Mouse (Mus musculus): Measurements from ENCODE around the gene Slc26a3. TPM values are rescaled to one million over a fixed set of nuclear protein-coding genes. Genes with fewer than 3 reads are reported as not detected.

The Slc26a3 gene
- total and polyA plus RNA-seq, 3 experiments: 0.07 TPM; not detected in 2

GRCm38 (mm10) chr12:31377241-31377640, 13.4 kb upstream of the Slc26a3 start:
- H3K36me3 ChIP-seq (ENCODE audit: control insufficient read depth in 1 of 2, insufficient read depth in 2 of 2, low read length in 2 of 2): peaks cover 0 to 7% of the 10 kb centered on the region in 2 experiments; a peak in 2 of 4 replicates
- 0 out of 4 replicates have a peak, but pooled peaks cover 0 to 2% of the 10 kb centered on the region in 2 experiments for H3K4me1 ChIP-seq (ENCODE audit: control insufficient read depth in 1 of 2, insufficient read depth in 2 of 2, low read length in 2 of 2)
- no peak for DNase-seq (ENCODE audit: low read depth, low spot score)
- H3K9me3 ChIP-seq (replicated peaks; ENCODE audit: insufficient read depth, low read length): no peaks in the 10 kb centered on the region
- H3K79me2 ChIP-seq (ENCODE audit: control insufficient read depth, insufficient read depth, low read length, poor library complexity): no peaks in the 10 kb centered on the region
- no peak overlapping the region for H3K9ac ChIP-seq (ENCODE audit: control insufficient read depth, low read depth, low read length, poor library complexity, severe bottlenecking)
- no peak overlapping the region for H3K27ac ChIP-seq (ENCODE audit: control insufficient read depth, low read depth, low read length)
- no peak overlapping the region for H3K4me3 ChIP-seq (ENCODE audit: control insufficient read depth in 1 of 2, insufficient read depth in 1 of 2, low read depth in 2 of 2, low read length in 2 of 2)
- no peak for TF ChIP-seq TCF12 (IDR thresholded peaks at IDR 0.05; ENCODE audit: low read depth, low read length)
- no peak for TF ChIP-seq NELFE (IDR thresholded peaks at IDR 0.05; ENCODE audit: low read depth, low read length)
- no peak for TF ChIP-seq RCOR1 (IDR thresholded peaks at IDR 0.05; ENCODE audit: low read depth, low read length)
- TF ChIP-seq ZC3H11A (IDR thresholded peaks at IDR 0.05; ENCODE audit: low read depth, low read length): no peak
- TF ChIP-seq SIN3A (IDR thresholded peaks at IDR 0.05; ENCODE audit: low read length): no peak
- no peak for TF ChIP-seq MXI1 (IDR thresholded peaks at IDR 0.05; ENCODE audit: low read depth, low read length)
- no peak for TF ChIP-seq TBP (IDR thresholded peaks at IDR 0.05; ENCODE audit: low read depth, low read length)
- no peak for TF ChIP-seq RAD21 (IDR thresholded peaks at IDR 0.05; ENCODE audit: low read depth, low read length)
- TF ChIP-seq HCFC1 (IDR thresholded peaks at IDR 0.05; ENCODE audit: low read depth, low read length): no peak
- no peak for TF ChIP-seq POLR2AphosphoS5 (IDR thresholded peaks at IDR 0.05; ENCODE audit: borderline replicate concordance, low read depth, low read length)
- no peak for TF ChIP-seq USF1 (IDR thresholded peaks at IDR 0.05; ENCODE audit: low read depth, low read length)
- no peak for TF ChIP-seq ZMIZ1 (IDR thresholded peaks at IDR 0.05; ENCODE audit: low read depth, low read length)
- TF ChIP-seq ZKSCAN1 (IDR thresholded peaks at IDR 0.05; ENCODE audit: low read depth, low read length): no peak
- TF ChIP-seq UBTF (IDR thresholded peaks at IDR 0.05; ENCODE audit: borderline replicate concordance, insufficient read depth, low read depth, low read length): no peak
- TF ChIP-seq MAX (IDR thresholded peaks at IDR 0.05; ENCODE audit: low read length): no peak
- TF ChIP-seq MYC (IDR thresholded peaks at IDR 0.05; ENCODE audit: low read depth, low read length): no peak
- peaks cover 0 to 2% of the 10 kb centered on the region in 2 experiments; a peak in 1 of 4 replicates for H3K27me3 ChIP-seq (ENCODE audit: control insufficient read depth in 1 of 2, insufficient read depth in 2 of 2, low read length in 2 of 2)

- TF ChIP-seq POLR2AphosphoS2 (IDR thresholded peaks at IDR 0.05; ENCODE audit: low read length): no peak
- TF ChIP-seq ELF1 (IDR thresholded peaks at IDR 0.05; ENCODE audit: low read depth, low read length): no peak
- TF ChIP-seq ZMIZ1 (IDR thresholded peaks at IDR 0.05; ENCODE audit: low read depth, low read length): no peak
- no peak for TF ChIP-seq CTCF (IDR thresholded peaks at IDR 0.05 in 2 of 3, conservative IDR thresholded peaks at IDR 0.05 in 1 of 3; ENCODE audit: control insufficient read depth in 1 of 3, insufficient read depth in 1 of 3, low read depth in 2 of 3, low read length in 3 of 3, poor library complexity in 1 of 3, severe bottlenecking in 1 of 3)
- TF ChIP-seq NELFE (IDR thresholded peaks at IDR 0.05; ENCODE audit: low read depth, low read length): no peak
- no peak for TF ChIP-seq SMC3 (IDR thresholded peaks at IDR 0.05; ENCODE audit: low read depth, low read length)
- no peak for TF ChIP-seq MAX (IDR thresholded peaks at IDR 0.05; ENCODE audit: low read length)
- no peak for TF ChIP-seq RCOR1 (IDR thresholded peaks at IDR 0.05; ENCODE audit: low read depth, low read length)
- no peak for TF ChIP-seq GABPA (IDR thresholded peaks at IDR 0.05; ENCODE audit: low read depth, low read length)
- TF ChIP-seq USF1 (IDR thresholded peaks at IDR 0.05; ENCODE audit: low read depth, low read length): no peak
- TF ChIP-seq SIN3A (IDR thresholded peaks at IDR 0.05; ENCODE audit: low read length): no peak
- TF ChIP-seq ZC3H11A (IDR thresholded peaks at IDR 0.05; ENCODE audit: low read depth, low read length): no peak
- no peak for TF ChIP-seq POLR2A (IDR thresholded peaks at IDR 0.05; ENCODE audit: control insufficient read depth in 1 of 2, insufficient read depth in 1 of 2, low read depth in 1 of 2, low read length in 2 of 2, poor library complexity in 1 of 2)
- TF ChIP-seq E2F4 (IDR thresholded peaks at IDR 0.05; ENCODE audit: borderline replicate concordance, low read depth, low read length): no peak
- no peak for TF ChIP-seq GATA1 (IDR thresholded peaks at IDR 0.05; ENCODE audit: low read depth, low read length)
- no peak for TF ChIP-seq ZKSCAN1 (IDR thresholded peaks at IDR 0.05; ENCODE audit: low read depth, low read length)
- no peak for TF ChIP-seq MAZ (IDR thresholded peaks at IDR 0.05; ENCODE audit: low read depth, low read length)
- no peak for TF ChIP-seq BHLHE40 (IDR thresholded peaks at IDR 0.05; ENCODE audit: borderline replicate concordance, low read depth, low read length)
- Histone ChIP-seq H3K4me1 (ENCODE audit: control insufficient read depth in 1 of 2, insufficient read depth in 2 of 2, low read length in 2 of 2) (no peaks in the 10 kb centered on the region), H3K9me3 (replicated peaks; ENCODE audit: insufficient read depth, low read length) (no peaks in the 10 kb centered on the region), H3K9ac (ENCODE audit: control insufficient read depth, low read depth, low read length, poor library complexity, severe bottlenecking) (no peak overlapping the region), H3K79me2 (ENCODE audit: control insufficient read depth, insufficient read depth, low read length, poor library complexity) (no peaks in the 10 kb centered on the region), H3K36me3 (ENCODE audit: control insufficient read depth in 1 of 2, insufficient read depth in 2 of 2, low read length in 2 of 2) (no peaks in the 10 kb centered on the region), H3K27ac (ENCODE audit: control insufficient read depth, low read depth, low read length) (no peak overlapping the region), H3K4me3 (ENCODE audit: control insufficient read depth in 1 of 2, insufficient read depth in 1 of 2, low read depth in 2 of 2, low read length in 2 of 2) (no peak overlapping the region), H3K27me3 (ENCODE audit: control insufficient read depth in 1 of 2, insufficient read depth in 2 of 2, low read length in 2 of 2) (peaks cover 6 to 7% of the 10 kb centered on the region in 2 experiments; a peak in 3 of 4 replicates)
- no peak for DNase-seq (ENCODE audit: low read depth, low spot score)
Observed at GRCm38 (mm10) chr12:31380878-31381277, 9.8 kb upstream of the Slc26a3 start.
